Mouse (Mus musculus): ENCODE data around the gene Abcc10. TPM values are rescaled to one million over a fixed set of nuclear protein-coding genes. Genes with fewer than 3 reads are reported as not detected.

Gene Abcc10
- polyA plus RNA-seq, 1 experiment: 33.4 TPM

DNA sequence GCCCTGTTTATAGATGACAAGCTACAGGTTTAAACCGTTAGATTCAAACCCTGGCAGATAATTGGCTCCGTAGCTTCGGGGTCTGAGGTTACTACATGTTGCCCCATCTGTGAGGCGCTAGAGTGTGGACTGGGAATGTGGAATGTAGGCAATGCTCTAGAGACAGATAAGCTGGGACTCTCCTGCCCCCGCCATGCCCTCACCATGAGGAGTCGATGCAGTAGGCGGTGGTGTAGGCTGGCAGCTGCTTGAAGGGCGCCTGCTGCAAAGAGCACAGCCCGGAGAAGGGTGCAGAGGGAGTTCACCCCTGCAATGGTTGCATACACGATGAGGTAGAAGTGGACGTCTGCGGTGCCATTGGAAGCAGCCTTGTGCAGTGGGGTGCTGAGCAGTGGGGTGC, 18.3 kb downstream of the Abcc10 start:
- 94% methylated on average over 12 of the region's 12 CpGs for WGBS
- DNase-seq: no peak
- Histone ChIP-seq H3K4me3 (ENCODE audit: control insufficient read depth, insufficient read depth, low read length) (no peak overlapping the region), H3K36me3 (ENCODE audit: control insufficient read depth, insufficient read depth, low read length) (no peaks in the 10 kb centered on the region), H3K27ac (ENCODE audit: control insufficient read depth, insufficient read depth, low read length) (no peak overlapping the region), H3K4me1 (replicated peaks; ENCODE audit: control insufficient read depth, insufficient read depth, low read length) (no peaks in the 10 kb centered on the region), H3K27me3 (ENCODE audit: control insufficient read depth, insufficient read depth, low read length) (no peaks in the 10 kb centered on the region)
- TF ChIP-seq POLR2A (IDR thresholded peaks at IDR 0.05; ENCODE audit: control insufficient read depth, extremely low read depth, insufficient read depth, low read length, poor library complexity): no peak
- TF ChIP-seq CTCF (IDR thresholded peaks at IDR 0.05; ENCODE audit: borderline replicate concordance, control insufficient read depth, extremely low read depth, insufficient read depth, low read length, poor library complexity): no peak

DNA sequence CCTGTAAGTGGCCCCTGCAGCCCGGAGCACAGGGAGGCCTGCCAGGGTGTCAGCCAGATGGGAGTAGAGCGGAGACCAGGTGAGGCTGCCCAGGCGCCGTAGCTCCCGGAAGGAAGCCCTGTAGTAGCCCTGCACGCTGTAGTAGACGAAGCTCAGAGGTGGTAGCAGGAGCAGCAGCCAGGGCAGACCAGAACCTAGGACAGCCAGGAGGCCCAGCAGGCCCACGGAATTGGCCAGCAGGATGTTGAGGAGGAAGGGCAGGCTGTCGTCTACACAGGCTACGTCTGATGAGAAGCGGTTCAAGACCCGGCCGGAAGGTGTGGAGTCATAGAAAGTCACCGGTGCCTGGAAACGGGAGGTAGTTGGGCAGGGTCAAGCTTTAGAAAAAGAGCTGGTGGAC, 21.2 kb downstream of the Abcc10 start:
- TF ChIP-seq POLR2A (IDR thresholded peaks at IDR 0.05; ENCODE audit: control insufficient read depth, extremely low read depth, insufficient read depth, low read length, poor library complexity) (no peak), CTCF (IDR thresholded peaks at IDR 0.05; ENCODE audit: borderline replicate concordance, control insufficient read depth, extremely low read depth, insufficient read depth, low read length, poor library complexity) (no peak)
- Histone ChIP-seq H3K4me1 (replicated peaks; ENCODE audit: control insufficient read depth, insufficient read depth, low read length) (no peaks in the 10 kb centered on the region), H3K27me3 (ENCODE audit: control insufficient read depth, insufficient read depth, low read length) (no peaks in the 10 kb centered on the region), H3K27ac (ENCODE audit: control insufficient read depth, insufficient read depth, low read length) (no peak overlapping the region), H3K36me3 (ENCODE audit: control insufficient read depth, insufficient read depth, low read length) (no peaks in the 10 kb centered on the region), H3K4me3 (ENCODE audit: control insufficient read depth, insufficient read depth, low read length) (no peak overlapping the region)
- no peak for DNase-seq
- 95% methylated on average over 15 of the region's 15 CpGs for WGBS

DNA sequence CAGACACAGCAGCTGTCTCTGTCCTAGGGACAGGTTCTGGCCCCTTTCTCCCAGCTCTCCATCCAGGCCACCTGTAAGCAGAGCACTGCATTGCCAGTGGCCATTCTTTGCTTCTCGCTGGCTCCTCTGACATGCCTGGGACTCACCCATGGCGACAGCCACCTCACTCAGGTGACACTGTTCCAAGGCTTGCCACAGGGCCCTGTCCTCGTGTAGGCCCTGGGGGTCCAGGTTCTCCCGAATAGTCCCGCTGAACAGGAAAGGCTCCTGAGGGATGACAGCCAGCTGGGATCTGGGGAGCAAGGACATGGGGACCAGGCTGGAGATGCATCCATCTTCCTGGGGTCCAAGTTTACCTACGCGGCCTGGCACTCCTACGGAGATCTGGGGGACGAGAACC, 24.0 kb downstream of the Abcc10 start:
- Histone ChIP-seq H3K4me1 (replicated peaks; ENCODE audit: control insufficient read depth, insufficient read depth, low read length) (no peaks in the 10 kb centered on the region), H3K36me3 (ENCODE audit: control insufficient read depth, insufficient read depth, low read length) (no peaks in the 10 kb centered on the region), H3K4me3 (ENCODE audit: control insufficient read depth, insufficient read depth, low read length) (no peak overlapping the region), H3K27ac (ENCODE audit: control insufficient read depth, insufficient read depth, low read length) (no peak overlapping the region), H3K27me3 (ENCODE audit: control insufficient read depth, insufficient read depth, low read length) (no peaks in the 10 kb centered on the region)
- DNase-seq: no peak
- TF ChIP-seq CTCF (IDR thresholded peaks at IDR 0.05; ENCODE audit: borderline replicate concordance, control insufficient read depth, extremely low read depth, insufficient read depth, low read length, poor library complexity) (no peak), POLR2A (IDR thresholded peaks at IDR 0.05; ENCODE audit: control insufficient read depth, extremely low read depth, insufficient read depth, low read length, poor library complexity) (no peak)
- 99% methylated on average over 9 of the region's 9 CpGs for WGBS

DNA sequence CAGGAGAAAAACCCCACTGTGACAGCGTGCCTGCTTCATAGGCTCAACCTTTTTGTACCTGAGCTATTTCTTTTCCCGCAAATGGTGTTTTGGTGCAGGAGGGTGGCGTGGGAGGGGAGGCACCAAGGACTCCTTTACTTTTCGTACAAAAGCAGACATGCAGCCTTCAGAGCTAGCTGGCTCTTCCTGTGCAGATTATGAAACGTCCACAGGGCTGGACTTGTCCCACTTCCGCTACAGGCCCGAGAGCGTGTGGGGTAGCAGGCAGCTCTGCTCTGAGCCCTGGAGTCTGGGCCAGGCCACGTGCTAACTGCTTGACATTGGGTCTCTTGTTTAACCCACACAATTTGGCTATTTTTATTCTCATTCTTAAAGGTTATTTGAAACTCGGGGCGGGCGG, 26.3 kb downstream of the Abcc10 start:
- H3K27ac ChIP-seq (ENCODE audit: control insufficient read depth, insufficient read depth, low read length): no peak overlapping the region
- H3K36me3 ChIP-seq (ENCODE audit: control insufficient read depth, insufficient read depth, low read length): no peaks in the 10 kb centered on the region
- TF ChIP-seq POLR2A (IDR thresholded peaks at IDR 0.05; ENCODE audit: control insufficient read depth, extremely low read depth, insufficient read depth, low read length, poor library complexity) (no peak), CTCF (IDR thresholded peaks at IDR 0.05; ENCODE audit: borderline replicate concordance, control insufficient read depth, extremely low read depth, insufficient read depth, low read length, poor library complexity) (no peak)
- peaks cover 13% of the 10 kb centered on the region for H3K4me1 ChIP-seq (replicated peaks; ENCODE audit: control insufficient read depth, insufficient read depth, low read length)
- H3K4me3 ChIP-seq (ENCODE audit: control insufficient read depth, insufficient read depth, low read length): no peak overlapping the region
- WGBS: 88% methylated on average over 12 of the region's 12 CpGs
- peaks cover 5% of the 10 kb centered on the region; the same call in 1 of the 2 replicates for H3K27me3 ChIP-seq (ENCODE audit: control insufficient read depth, insufficient read depth, low read length)
- no peak for DNase-seq

DNA sequence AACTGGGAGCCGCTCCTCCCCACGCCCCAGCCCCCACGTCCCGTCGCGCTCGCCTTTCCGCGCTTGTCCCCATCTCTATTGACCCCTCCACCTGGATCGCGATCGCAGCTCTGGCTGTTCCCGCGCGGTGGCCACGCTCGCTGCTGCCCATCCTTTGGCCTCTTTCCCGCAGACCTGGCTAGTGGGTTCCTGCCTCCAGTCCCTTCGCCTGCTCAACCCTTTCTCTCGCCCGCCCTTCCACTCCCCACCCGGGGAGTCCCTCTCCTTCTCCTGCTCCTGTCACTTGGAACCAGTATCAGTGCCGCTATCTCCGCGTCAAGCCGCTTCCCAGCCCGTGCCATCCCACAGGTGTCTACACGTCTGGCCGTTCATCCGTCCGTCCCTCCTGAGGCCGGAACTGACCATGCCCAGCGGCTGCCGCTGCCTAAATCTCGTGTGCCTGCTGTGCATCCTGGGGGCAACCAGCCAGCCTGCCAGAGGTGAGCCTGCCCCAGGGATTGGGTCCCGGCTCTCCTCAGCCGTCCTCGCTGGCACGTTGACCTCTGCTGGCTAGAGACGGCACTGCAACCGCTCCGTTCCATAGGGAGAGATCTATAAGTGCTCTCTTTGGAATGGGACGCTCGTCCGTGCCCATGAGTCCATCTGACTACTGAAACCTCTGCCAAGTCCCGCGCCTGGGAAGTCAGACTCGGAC, 29.8 kb downstream of the Abcc10 start:
- Histone ChIP-seq H3K27me3 (ENCODE audit: control insufficient read depth, insufficient read depth, low read length) (peaks cover 12% of the 10 kb centered on the region; the same call in 1 of the 2 replicates), H3K36me3 (ENCODE audit: control insufficient read depth, insufficient read depth, low read length) (no peaks in the 10 kb centered on the region), H3K27ac (ENCODE audit: control insufficient read depth, insufficient read depth, low read length) (no peak overlapping the region), H3K4me3 (ENCODE audit: control insufficient read depth, insufficient read depth, low read length) (peak overlapping the region; percentile 26), H3K4me1 (replicated peaks; ENCODE audit: control insufficient read depth, insufficient read depth, low read length) (peaks cover 13% of the 10 kb centered on the region)
- TF ChIP-seq POLR2A (IDR thresholded peaks at IDR 0.05; ENCODE audit: control insufficient read depth, extremely low read depth, insufficient read depth, low read length, poor library complexity): no peak
- TF ChIP-seq CTCF (IDR thresholded peaks at IDR 0.05; ENCODE audit: borderline replicate concordance, control insufficient read depth, extremely low read depth, insufficient read depth, low read length, poor library complexity): peak; percentile 95
- peak; percentile 82 for DNase-seq
- WGBS: 2% methylated on average over 48 of the region's 48 CpGs

DNA sequence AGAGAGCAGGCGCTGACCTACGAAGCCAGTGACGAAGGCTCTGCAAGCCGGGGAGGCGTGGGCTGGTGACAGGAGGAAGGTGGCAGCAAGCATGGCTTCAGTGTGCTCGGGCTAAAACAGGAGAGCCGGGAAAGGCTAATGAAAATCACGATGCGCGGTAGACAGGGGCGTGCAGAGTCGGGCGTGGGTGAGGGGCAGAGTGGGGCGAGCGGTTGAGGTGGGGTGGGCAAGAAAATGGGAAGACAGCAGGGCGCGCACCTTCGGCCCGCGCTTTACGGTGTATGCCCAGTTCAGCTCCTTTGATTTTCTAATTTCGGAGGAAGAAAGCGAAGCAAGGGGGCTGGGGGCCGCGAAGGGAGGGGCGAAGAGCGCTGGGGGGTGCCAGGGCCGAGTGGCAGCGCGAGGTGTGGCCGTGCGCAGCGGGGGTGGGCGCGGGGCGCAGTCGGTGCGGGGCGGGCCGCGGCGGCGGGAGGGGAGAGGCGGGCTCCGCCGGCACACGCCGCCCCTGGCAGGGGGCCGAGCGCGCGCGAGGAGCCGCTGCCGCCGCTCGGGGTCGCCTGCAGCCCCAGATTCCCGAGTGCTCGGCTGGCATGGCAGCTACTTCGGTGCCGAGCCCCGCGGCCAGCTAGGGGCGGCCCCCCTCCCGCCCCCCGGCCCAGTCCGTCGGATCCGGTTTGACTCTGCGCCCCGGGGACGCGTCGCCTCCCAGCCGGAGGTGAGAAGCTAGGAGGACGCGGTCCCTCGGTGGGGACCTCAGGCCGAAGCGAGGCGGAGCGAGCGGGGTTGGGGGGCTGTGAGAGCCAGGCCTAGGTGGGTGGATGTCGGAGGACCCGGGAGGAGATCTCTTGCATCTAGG, 30.6 kb downstream of the Abcc10 start, which contains the start of gene Dlk2:
Gene Dlk2 (plus strand): TSS at position 58 of the 856 bp plus-strand sequence.
- peaks cover 13% of the 10 kb centered on the region for H3K4me1 ChIP-seq (replicated peaks; ENCODE audit: control insufficient read depth, insufficient read depth, low read length)
- H3K27ac ChIP-seq (ENCODE audit: control insufficient read depth, insufficient read depth, low read length): no peak within 1 kb of the TSS
- no peaks in the 10 kb centered on the region for H3K36me3 ChIP-seq (ENCODE audit: control insufficient read depth, insufficient read depth, low read length)
- 1% methylated on average over 68 of the region's 86 CpGs for whole genome bisulfite sequencing
- H3K27me3 ChIP-seq (ENCODE audit: control insufficient read depth, insufficient read depth, low read length): peaks cover 12% of the 10 kb centered on the region; the same call in 1 of the 2 replicates
- TF ChIP-seq POLR2A (IDR thresholded peaks at IDR 0.05; ENCODE audit: control insufficient read depth, extremely low read depth, insufficient read depth, low read length, poor library complexity) (no peak), CTCF (IDR thresholded peaks at IDR 0.05; ENCODE audit: borderline replicate concordance, control insufficient read depth, extremely low read depth, insufficient read depth, low read length, poor library complexity) (no peak)
- no peak for DNase-seq
- peak within 1 kb of the TSS; percentile 26 for H3K4me3 ChIP-seq (ENCODE audit: control insufficient read depth, insufficient read depth, low read length)
